Mouse (Mus musculus): ENCODE measurements at regions not wholly inside any gene's neighbourhood (a gene's known extent, or its start where the extent isn't known, plus 50 kb on each side); places are given as distances from the start of the nearest gene placed in this dataset.

DNA sequence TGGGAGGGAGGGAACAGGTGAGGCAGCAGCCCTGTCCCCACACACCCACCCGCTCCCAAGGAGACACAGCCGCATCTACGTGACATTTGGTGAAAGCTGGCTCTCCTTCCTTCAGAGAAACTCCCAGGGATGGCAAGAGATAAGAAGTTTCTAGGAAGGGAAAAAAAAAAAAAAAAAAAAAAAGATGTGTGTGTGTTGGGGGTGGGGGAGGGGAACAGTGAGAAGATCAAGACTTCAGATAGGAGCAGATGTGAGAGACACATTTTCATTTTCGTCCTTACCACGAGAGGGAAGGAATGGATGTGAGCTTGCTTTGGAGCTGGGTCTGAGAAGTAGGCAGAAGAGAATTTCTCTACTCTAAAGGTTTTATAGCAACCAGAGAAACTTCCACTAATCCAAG is 91.4 kb downstream of the Cd24a start:
- TF ChIP-seq CTCF (IDR thresholded peaks at IDR 0.05; ENCODE audit: low read depth) = no peak
- no peak for TF ChIP-seq EP300 (IDR thresholded peaks at IDR 0.05; ENCODE audit: low read depth)
